Mouse (Mus musculus) gastrocnemius, adult 8-10 months (tissue): ENCODE results near the gene Mamdc2. TPM values are rescaled to one million over a fixed set of nuclear protein-coding genes. Genes with fewer than 3 reads are reported as not detected.

ENCODE experiments used
- DNase-seq, 2 experiments: peaks; one replicate each; pipeline ENCODE4 v3.0.0; 2022; ENCODE audit warnings: low spot score in 2 of 2
- total RNA-seq, 4 experiments: library from RNA; stranded (reverse); gene quantifications; 2 replicates each; pipeline ENCODE4 v1.2.4; 2022

Mamdc2 gene
- total RNA-seq, 4 experiments from 2014 or later: 0.99 to 1.9 (median 1.2) TPM

GRCm38 (mm10) chr19:23435731-23436130 lies 12.5 kb downstream of the Mamdc2 start:
- no peak for DNase-seq

GRCm38 (mm10) chr19:23434433-23434832 lies 13.8 kb downstream of the Mamdc2 start:
- DNase-seq: no peak

- no peak for DNase-seq
Measured at GRCm38 (mm10) chr19:23417668-23418067, 30.6 kb downstream of the Mamdc2 start.

- no peak for DNase-seq
Measured at GRCm38 (mm10) chr19:23410800-23411199, 37.4 kb downstream of the Mamdc2 start.

GRCm38 (mm10) chr19:23410328-23410727 lies 37.9 kb downstream of the Mamdc2 start:
- no peak for DNase-seq

- no peak for DNase-seq
Measured at GRCm38 (mm10) chr19:23401469-23402135, 46.6 kb downstream of the Mamdc2 start.

GRCm38 (mm10) chr19:23400485-23400884 lies 47.8 kb downstream of the Mamdc2 start:
- peak; percentile 37 to 47 for DNase-seq

- no peak for DNase-seq
Measured at GRCm38 (mm10) chr19:23395956-23396355, 52.3 kb downstream of the Mamdc2 start.

GRCm38 (mm10) chr19:23394597-23394996 lies 53.6 kb downstream of the Mamdc2 start:
- no peak for DNase-seq

GRCm38 (mm10) chr19:23388862-23389272 lies 59.4 kb downstream of the Mamdc2 start:
- no peak for DNase-seq

GRCm38 (mm10) chr19:23388083-23388861 lies 60.0 kb downstream of the Mamdc2 start:
- no peak for DNase-seq

- DNase-seq: no peak
Measured at GRCm38 (mm10) chr19:23382396-23382795, 65.8 kb downstream of the Mamdc2 start.

GRCm38 (mm10) chr19:23380968-23381367 lies 67.3 kb downstream of the Mamdc2 start:
- no peak for DNase-seq

GRCm38 (mm10) chr19:23379752-23380504 lies 68.3 kb downstream of the Mamdc2 start:
- DNase-seq: no peak

- no peak for DNase-seq
Measured at GRCm38 (mm10) chr19:23376536-23377201, 71.6 kb downstream of the Mamdc2 start.

GRCm38 (mm10) chr19:23374941-23375656 lies 73.1 kb downstream of the Mamdc2 start:
- peak in 1 of 2 experiments; percentile 13 for DNase-seq

- DNase-seq: no peak
Measured at GRCm38 (mm10) chr19:23373728-23374127, 74.5 kb downstream of the Mamdc2 start.

- DNase-seq: peak; percentile 27 to 53
Measured at GRCm38 (mm10) chr19:23373287-23373686, 75.0 kb downstream of the Mamdc2 start.

GRCm38 (mm10) chr19:23369275-23369674 lies 79.0 kb downstream of the Mamdc2 start:
- DNase-seq: no peak

GRCm38 (mm10) chr19:23362006-23362405 lies 86.2 kb downstream of the Mamdc2 start:
- DNase-seq: no peak

- DNase-seq: no peak
Measured at GRCm38 (mm10) chr19:23361124-23361523, 87.1 kb downstream of the Mamdc2 start.
